Mouse (Mus musculus) liver, embryonic 15.5 days (tissue): ENCODE measurements around the gene Rreb1. TPM values are rescaled to one million over a fixed set of nuclear protein-coding genes. Genes with fewer than 3 reads are reported as not detected.

Source experiments
- ATAC-seq: fragments of 200-750 bp; cut with Nextera tagmentation; 2 replicates; pipeline ENCODE4 v1.8.0; 2017; ENCODE audit warnings: moderate number of reproducible peaks, mild to moderate bottlenecking, moderate library complexity; ENCODE audit not compliant: insufficient read depth
- H3K27ac ChIP-seq: fragments of 300-500 bp; sonication (generic); replicated peaks from 2 replicates; pipeline ENCODE4 v1.5.1; 2015; ENCODE audit warnings: mild to moderate bottlenecking, inconsistent platforms
- H3K27me3 ChIP-seq: fragments of 300-500 bp; sonication (generic); 2 replicates; pipeline ENCODE4 v1.6.1; 2015; ENCODE audit warnings: mild to moderate bottlenecking, inconsistent platforms
- H3K36me3 ChIP-seq: fragments of 300-500 bp; sonication (generic); replicated peaks from 2 replicates; pipeline ENCODE4 v1.6.1; 2015; ENCODE audit warnings: moderate library complexity, mild to moderate bottlenecking, inconsistent platforms
- H3K4me1 ChIP-seq: fragments of 300-500 bp; sonication (generic); replicated peaks from 2 replicates; pipeline ENCODE4 v1.6.1; 2015; ENCODE audit warnings: inconsistent platforms
- H3K4me2 ChIP-seq: fragments of 300-500 bp; sonication (generic); 2 replicates; pipeline ENCODE4 v1.6.1; 2015; ENCODE audit warnings: moderate library complexity, mild to moderate bottlenecking, inconsistent platforms
- H3K4me3 ChIP-seq: fragments of 300-500 bp; sonication (generic); replicated peaks from 2 replicates; pipeline ENCODE4 v1.5.1; 2015; ENCODE audit warnings: mild to moderate bottlenecking, inconsistent platforms
- H3K9ac ChIP-seq: fragments of 300-500 bp; sonication (generic); 2 replicates; pipeline ENCODE4 v1.6.1; 2015; ENCODE audit warnings: moderate library complexity, mild to moderate bottlenecking, inconsistent platforms
- H3K9me3 ChIP-seq: fragments of 300-500 bp; sonication (generic); replicated peaks from 2 replicates; pipeline ENCODE4 v1.6.1; 2016; ENCODE audit warnings: inconsistent platforms
- WGBS: fragments of 180-500 bp; shearing (Covaris S2); methylation state at CpG from one replicate; pipeline ENCODE4 v1.1.7; 2015; ENCODE audit warnings: mixed read lengths; ENCODE audit not compliant: insufficient replicate concordance; 5-methylcytosine and 5-hydroxymethylcytosine counted together
- polyA plus RNA-seq: library from polyadenylated mRNA; unstranded; fragments of >200 nt; fragmentation: Nextera tagmentation; extraction: Ambion mirVana; gene quantifications from 2 replicates; pipeline ENCODE4 v1.2.1, GENCODE M21; 2015

The Rreb1 gene
- polyA plus RNA-seq, 1 experiment from 2014 or later, result 5.4 TPM

GRCm38 (mm10) chr13:37804023-37804422 is 25.8 kb downstream of the Rreb1 start:
- ATAC-seq, result no peak
- H3K4me2 ChIP-seq, result no peak overlapping the region
- no peak overlapping the region for H3K27ac ChIP-seq
- no peak overlapping the region for H3K4me3 ChIP-seq
- H3K36me3 ChIP-seq, result no peaks in the 10 kb centered on the region
- H3K4me1 ChIP-seq, result peaks cover 35% of the 10 kb centered on the region
- WGBS, result 70% methylated on average over 5 of the region's 5 CpGs
- no peaks in the 10 kb centered on the region for H3K27me3 ChIP-seq
- H3K9me3 ChIP-seq, result no peaks in the 10 kb centered on the region
- no peak overlapping the region for H3K9ac ChIP-seq

DNA sequence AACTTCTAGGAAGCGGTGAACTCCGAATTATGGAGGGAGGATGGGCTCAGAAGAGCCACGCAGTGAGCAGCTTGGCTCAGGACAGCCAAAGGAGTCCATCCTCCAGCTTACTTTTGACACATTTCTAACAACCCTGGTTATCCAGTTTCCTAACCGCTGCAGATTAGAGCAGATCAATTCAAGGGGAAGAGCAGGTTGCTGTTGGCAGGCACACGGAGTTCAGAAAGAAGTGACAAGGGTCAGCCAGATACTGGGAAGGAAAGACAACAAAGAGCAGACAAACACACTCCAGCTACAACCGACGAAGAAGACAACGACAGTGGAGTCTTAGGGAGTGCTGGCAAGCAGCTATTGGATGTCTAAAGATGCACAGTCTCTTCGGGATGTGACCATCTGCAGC is 36.8 kb downstream of the Rreb1 start:
- Histone ChIP-seq H3K4me1 (no peaks in the 10 kb centered on the region), H3K9me3 (no peaks in the 10 kb centered on the region), H3K9ac (no peak overlapping the region), H3K27me3 (no peaks in the 10 kb centered on the region), H3K36me3 (no peaks in the 10 kb centered on the region), H3K4me3 (no peak overlapping the region), H3K27ac (no peak overlapping the region), H3K4me2 (no peak overlapping the region)
- ATAC-seq, result no peak
- WGBS, result 69% methylated on average over 9 of the region's 9 CpGs

DNA sequence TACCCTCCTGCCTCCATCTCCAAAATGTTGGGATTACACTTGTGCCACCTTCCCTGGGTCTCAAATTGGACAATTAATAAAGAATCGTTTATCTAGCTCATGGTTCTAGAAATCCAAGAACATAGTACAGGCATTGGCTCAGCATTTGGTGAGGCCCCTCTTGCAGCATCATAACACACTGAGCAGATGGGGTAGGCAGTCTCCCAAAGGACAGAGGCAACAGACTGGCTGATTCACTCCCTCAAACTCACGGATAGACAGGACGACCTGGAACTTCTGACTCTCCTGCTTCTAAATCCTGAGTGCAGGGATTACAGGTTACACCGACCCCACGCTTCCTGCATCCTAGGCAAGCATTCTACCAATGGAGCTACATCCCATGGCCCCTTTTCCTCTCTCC is 38.5 kb downstream of the Rreb1 start:
- Histone ChIP-seq H3K27me3 (no peaks in the 10 kb centered on the region), H3K4me2 (no peak overlapping the region), H3K9ac (no peak overlapping the region), H3K27ac (no peak overlapping the region), H3K4me3 (no peak overlapping the region), H3K9me3 (no peaks in the 10 kb centered on the region), H3K36me3 (no peaks in the 10 kb centered on the region), H3K4me1 (peaks cover 9% of the 10 kb centered on the region)
- WGBS, result 76% methylated on average over 5 of the region's 5 CpGs
- ATAC-seq, result no peak

DNA sequence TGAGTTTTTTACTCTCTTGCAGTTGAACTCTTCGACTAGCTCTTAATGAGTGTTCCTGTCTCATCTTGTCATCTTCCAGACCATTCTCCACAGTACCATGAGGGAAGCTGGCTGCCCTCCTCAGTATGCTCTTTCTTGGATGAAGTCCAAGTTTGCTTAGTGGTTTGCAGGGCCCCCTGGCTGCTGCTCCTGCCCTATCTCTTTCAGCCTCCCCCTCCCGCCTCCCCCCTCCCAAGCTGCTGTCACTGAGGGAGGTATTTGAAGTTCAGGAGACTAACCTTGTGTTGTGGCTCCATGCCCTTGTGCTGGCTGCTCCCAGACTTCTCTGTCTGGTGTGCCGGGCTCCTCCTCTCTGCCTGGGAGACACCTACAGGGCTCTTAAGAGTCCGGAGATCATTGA is 43.2 kb downstream of the Rreb1 start:
- Histone ChIP-seq H3K36me3 (no peaks in the 10 kb centered on the region), H3K9me3 (no peaks in the 10 kb centered on the region), H3K4me2 (no peak overlapping the region), H3K9ac (no peak overlapping the region), H3K27me3 (no peaks in the 10 kb centered on the region), H3K4me3 (no peak overlapping the region), H3K4me1 (peaks cover 28% of the 10 kb centered on the region), H3K27ac (no peak overlapping the region)
- peak; percentile 8; the same call in 1 of the 2 replicates for ATAC-seq
- WGBS, result 17% methylated on average over 4 of the region's 4 CpGs

DNA sequence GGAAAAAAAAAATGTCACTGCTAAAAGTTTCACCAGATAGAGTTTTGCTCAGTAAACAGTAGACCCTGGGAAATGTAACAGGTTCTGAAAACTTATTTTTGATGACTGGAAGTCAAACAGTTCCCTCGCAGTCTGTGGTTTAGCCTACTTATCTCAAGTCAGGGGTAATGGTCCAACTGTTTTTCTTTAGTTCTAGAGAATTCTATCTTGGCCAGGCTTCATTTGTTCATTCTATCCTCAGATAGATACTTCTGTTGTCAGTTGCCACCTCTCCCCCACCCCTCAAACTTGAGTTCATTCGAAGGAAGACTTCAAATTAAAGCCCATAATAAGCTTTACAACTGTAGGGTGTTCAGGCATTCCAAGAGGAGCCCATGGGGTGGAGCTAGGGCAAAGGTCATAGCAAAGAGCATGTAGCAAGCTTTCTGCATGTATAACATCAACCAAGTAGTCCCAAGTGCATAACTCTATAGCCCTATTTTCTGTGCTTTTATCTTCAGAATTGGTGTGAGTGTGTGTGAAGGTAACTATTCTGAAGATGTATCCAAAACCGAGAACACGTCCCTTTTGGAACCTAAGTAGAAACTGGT is 46.2 kb downstream of the Rreb1 start:
- peak overlapping the region; percentile 86; the same call in 1 of the 2 replicates for H3K4me3 ChIP-seq
- no peak for ATAC-seq
- 17% methylated on average over 4 of the region's 4 CpGs for WGBS
- no peaks in the 10 kb centered on the region for H3K27me3 ChIP-seq
- H3K4me2 ChIP-seq, result peak overlapping the region; percentile 100
- H3K9me3 ChIP-seq, result no peaks in the 10 kb centered on the region
- no peaks in the 10 kb centered on the region for H3K36me3 ChIP-seq
- peaks cover 55% of the 10 kb centered on the region for H3K4me1 ChIP-seq
- H3K9ac ChIP-seq, result peak overlapping the region; percentile 66; the same call in 1 of the 2 replicates
- H3K27ac ChIP-seq, result peak overlapping the region; percentile 85

GRCm38 (mm10) chr13:37824956-37825645 is 46.9 kb downstream of the Rreb1 start:
- Histone ChIP-seq H3K4me2 (peak overlapping the region; percentile 100), H3K4me1 (peaks cover 58% of the 10 kb centered on the region), H3K27me3 (no peaks in the 10 kb centered on the region), H3K4me3 (peak overlapping the region; percentile 86), H3K9ac (peak overlapping the region; percentile 66), H3K36me3 (no peaks in the 10 kb centered on the region), H3K9me3 (no peaks in the 10 kb centered on the region), H3K27ac (peak overlapping the region; percentile 85)
- 3% methylated on average over 27 of the region's 27 CpGs for WGBS
- ATAC-seq, result peak; percentile 41

GRCm38 (mm10) chr13:37825646-37826280 is 47.6 kb downstream of the Rreb1 start:
- H3K4me1 ChIP-seq, result peaks cover 64% of the 10 kb centered on the region

GRCm38 (mm10) chr13:37826281-37826993 is 48.2 kb downstream of the Rreb1 start:
- peak; percentile 26 for ATAC-seq
- peaks cover 65% of the 10 kb centered on the region for H3K4me1 ChIP-seq
- no peaks in the 10 kb centered on the region for H3K36me3 ChIP-seq
- no peaks in the 10 kb centered on the region for H3K27me3 ChIP-seq
- H3K27ac ChIP-seq, result peak overlapping the region; percentile 85
- WGBS, result under 1% methylated on average over 65 of the region's 65 CpGs
- H3K4me2 ChIP-seq, result peak overlapping the region; percentile 100
- H3K9me3 ChIP-seq, result no peaks in the 10 kb centered on the region
- H3K9ac ChIP-seq, result peak overlapping the region; percentile 66
- H3K4me3 ChIP-seq, result peak overlapping the region; percentile 86

More at GRCm38 (mm10) chr13:37825646-37826280, 47.6 kb downstream of the Rreb1 start:
- Histone ChIP-seq H3K9me3 (no peaks in the 10 kb centered on the region), H3K27me3 (no peaks in the 10 kb centered on the region), H3K4me3 (peak overlapping the region; percentile 86), H3K27ac (peak overlapping the region; percentile 85), H3K36me3 (no peaks in the 10 kb centered on the region), H3K9ac (peak overlapping the region; percentile 66), H3K4me2 (peak overlapping the region; percentile 100)
- WGBS, result under 1% methylated on average over 43 of the region's 43 CpGs
- ATAC-seq, result peak; percentile 68

DNA sequence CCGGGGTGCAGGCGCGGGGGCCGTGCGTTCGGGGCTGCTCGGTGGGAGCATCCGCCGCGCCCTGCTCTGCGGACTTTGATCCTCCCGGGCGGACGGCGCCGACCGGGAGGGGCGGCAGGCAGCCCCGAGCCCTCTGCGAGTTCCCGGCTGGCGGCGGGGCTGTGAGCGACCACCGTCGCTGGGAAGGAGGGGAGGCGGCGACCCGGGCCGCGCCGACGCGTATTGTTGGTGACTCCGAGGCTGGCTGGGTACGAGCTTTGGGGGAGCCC is 48.7 kb downstream of the Rreb1 start:
- no peaks in the 10 kb centered on the region for H3K27me3 ChIP-seq
- WGBS, result under 1% methylated on average over 36 of the region's 36 CpGs
- no peaks in the 10 kb centered on the region for H3K36me3 ChIP-seq
- H3K9me3 ChIP-seq, result no peaks in the 10 kb centered on the region
- H3K27ac ChIP-seq, result peak overlapping the region; percentile 85
- H3K9ac ChIP-seq, result peak overlapping the region; percentile 66
- H3K4me2 ChIP-seq, result peak overlapping the region; percentile 100
- peak overlapping the region; percentile 86 for H3K4me3 ChIP-seq
- ATAC-seq, result peak; percentile 8
- peaks cover 66% of the 10 kb centered on the region for H3K4me1 ChIP-seq

DNA sequence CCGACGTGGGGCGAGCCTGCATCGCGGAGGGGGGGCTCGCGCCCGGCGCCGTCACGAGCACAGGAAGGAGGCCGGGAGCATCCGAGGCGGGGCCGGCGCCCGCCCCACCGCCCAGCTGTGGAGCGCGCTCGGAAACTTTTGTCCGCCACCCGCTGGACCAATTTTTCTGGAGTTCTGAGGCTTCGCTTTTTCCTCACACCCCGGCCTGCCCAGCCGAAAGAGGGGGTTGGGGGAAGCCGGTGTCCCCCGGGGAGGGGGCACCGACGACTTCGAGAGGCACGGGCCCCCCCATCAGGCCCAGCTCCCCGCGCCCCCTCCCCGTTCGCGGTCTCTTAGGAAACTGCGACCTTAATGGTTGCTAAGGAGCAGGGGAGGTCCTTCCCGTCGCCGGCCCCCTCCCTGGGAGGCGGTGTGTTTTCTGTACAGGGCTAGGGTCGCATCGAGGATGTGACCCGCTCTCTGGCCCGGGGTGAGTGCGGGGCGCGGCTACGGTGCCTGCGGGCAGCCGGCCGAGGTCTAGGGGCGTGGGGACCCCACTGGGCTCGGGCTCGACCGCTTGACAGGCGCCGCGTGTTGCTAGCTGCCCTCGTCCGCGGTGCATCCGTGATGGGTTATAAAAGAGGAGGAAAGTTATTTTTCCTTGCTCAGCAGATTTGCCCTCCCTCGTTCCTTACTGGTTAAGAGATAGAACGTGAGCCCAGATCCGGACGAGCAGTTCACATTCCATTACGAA is 49.2 kb downstream of the Rreb1 start:
- Histone ChIP-seq H3K36me3 (no peaks in the 10 kb centered on the region), H3K4me1 (peaks cover 71% of the 10 kb centered on the region), H3K27ac (peak overlapping the region; percentile 85), H3K4me2 (peak overlapping the region; percentile 100), H3K27me3 (no peaks in the 10 kb centered on the region), H3K9ac (peak overlapping the region; percentile 66), H3K4me3 (peak overlapping the region; percentile 86), H3K9me3 (no peaks in the 10 kb centered on the region)
- under 1% methylated on average over 69 of the region's 69 CpGs for WGBS
- peak; percentile 41 for ATAC-seq
